Mouse (Mus musculus) small intestine, adult 2 months (tissue): ENCODE results near the gene Mrpl20. TPM values are rescaled to one million over a fixed set of nuclear protein-coding genes. Genes with fewer than 3 reads are reported as not detected.

ENCODE experiments used
- H3K27ac ChIP-seq: fragments of 200-500 bp; 2 replicates; pipeline ENCODE4 v1.5.1; 2012; ENCODE audit warnings: low read depth, low read length, control low read depth, inconsistent platforms; ENCODE audit not compliant: insufficient read depth
- H3K27me3 ChIP-seq: fragments of 200-500 bp; 2 replicates; pipeline ENCODE4 v1.6.1; 2012; ENCODE audit warnings: mild to moderate bottlenecking, moderate library complexity, low read length, inconsistent platforms; ENCODE audit not compliant: control insufficient read depth, insufficient read depth
- H3K36me3 ChIP-seq: fragments of 200-500 bp; 2 replicates; pipeline ENCODE4 v1.6.1; 2012; ENCODE audit warnings: mild to moderate bottlenecking, low read length, control low read depth, inconsistent platforms; ENCODE audit not compliant: control insufficient read depth, insufficient read depth
- H3K4me1 ChIP-seq: fragments of 200-500 bp; 2 replicates; pipeline ENCODE4 v1.6.1; 2012; ENCODE audit warnings: low read length, inconsistent platforms, mixed read lengths; ENCODE audit not compliant: control insufficient read depth, insufficient read depth, insufficient read length
- H3K4me3 ChIP-seq: fragments of 200-500 bp; 2 replicates; pipeline ENCODE4 v1.5.1; 2012; ENCODE audit warnings: low read depth, mild to moderate bottlenecking, control low read depth, inconsistent platforms, low read length, moderate library complexity
- CTCF ChIP-seq: fragments of 200-500 bp; IDR thresholded peaks from 2 replicates; pipeline ENCODE4 v1.5.1; 2012; ENCODE audit warnings: low read depth, mild to moderate bottlenecking, control low read depth, inconsistent platforms, low read length, moderate library complexity, mixed read lengths; ENCODE audit not compliant: insufficient replicate concordance, insufficient read length; ENCODE audit errors: extremely low read depth
- POLR2A ChIP-seq: fragments of 200-500 bp; IDR thresholded peaks from 2 replicates; pipeline ENCODE4 v1.6.1; 2012; ENCODE audit warnings: low read depth, mild to moderate bottlenecking, control low read depth, inconsistent platforms, low read length, moderate library complexity
- WGBS: fragments of 180-500 bp; shearing (Covaris S2); methylation state at CpG from one replicate; pipeline ENCODE4 v1.1.7; 2018; 5-methylcytosine and 5-hydroxymethylcytosine counted together
- polyA plus RNA-seq: library from polyadenylated mRNA; depleted of rRNA; stranded (reverse); fragments of >200 nt; gene quantifications from 2 replicates; pipeline ENCODE4 v1.2.3, GENCODE M21; 2012

Gene Mrpl20
- polyA plus RNA-seq, 1 experiment = 34.5 TPM

DNA sequence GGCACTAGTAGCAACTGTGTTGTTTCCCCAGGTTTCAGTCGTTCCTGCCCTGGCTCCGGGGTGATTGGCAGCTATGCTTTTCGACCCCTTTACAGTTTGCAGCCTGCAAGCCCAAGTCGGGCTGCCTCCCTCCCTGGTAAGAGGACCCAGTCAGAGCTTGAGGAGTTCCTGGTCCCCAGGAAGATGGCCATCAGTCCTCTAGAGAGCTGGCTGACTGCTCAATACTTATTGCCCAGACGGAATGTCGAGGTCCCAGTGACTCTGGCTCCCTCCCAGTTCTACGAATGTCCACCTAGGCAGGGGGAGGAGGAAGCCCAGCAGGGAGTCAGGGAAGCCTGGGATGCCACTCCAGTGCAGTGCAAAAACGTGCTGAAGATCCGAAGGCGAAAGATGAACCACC lies 29.6 kb downstream of the Mrpl20 start:
- 37% methylated on average over 10 of the region's 10 CpGs for WGBS
- 0 out of 2 replicates have a peak overlapping the region, but pooled peaks have one; percentile 71 for H3K27ac ChIP-seq
- peak overlapping the region; percentile 80 for H3K4me3 ChIP-seq
- H3K36me3 ChIP-seq = peaks cover 4% of the 10 kb centered on the region; the same call in 1 of the 2 replicates
- TF ChIP-seq POLR2A (no peak), CTCF (no peak)
- H3K4me1 ChIP-seq = peaks cover 13% of the 10 kb centered on the region
- H3K27me3 ChIP-seq = no peaks in the 10 kb centered on the region

DNA sequence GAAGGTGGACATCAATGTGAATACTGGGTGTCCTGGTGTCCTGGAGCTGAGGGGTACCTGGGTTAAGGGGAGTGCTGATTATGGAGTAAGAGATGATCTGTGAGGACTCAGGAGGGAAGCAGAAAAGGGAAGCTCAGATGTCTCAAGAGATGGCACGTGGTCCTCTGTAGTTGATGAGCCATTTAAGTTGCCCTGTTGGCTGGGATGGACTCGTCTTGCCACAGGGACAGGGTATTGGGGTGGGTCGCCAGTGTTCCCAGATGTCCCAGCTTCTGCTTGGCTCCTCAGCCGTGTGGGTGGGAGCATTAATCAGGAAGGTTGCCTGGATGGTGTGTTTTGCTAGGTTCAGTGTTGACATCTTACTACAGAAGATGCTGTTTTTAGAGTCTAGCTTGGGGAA lies 30.6 kb downstream of the Mrpl20 start:
- H3K27me3 ChIP-seq = no peaks in the 10 kb centered on the region
- no peak overlapping the region for H3K4me3 ChIP-seq
- H3K27ac ChIP-seq = no peak overlapping the region
- peaks cover 13% of the 10 kb centered on the region for H3K4me1 ChIP-seq
- H3K36me3 ChIP-seq = peaks cover 4% of the 10 kb centered on the region; the same call in 1 of the 2 replicates
- 84% methylated on average over 4 of the region's 4 CpGs for WGBS
- TF ChIP-seq CTCF = no peak
- no peak for TF ChIP-seq POLR2A

DNA sequence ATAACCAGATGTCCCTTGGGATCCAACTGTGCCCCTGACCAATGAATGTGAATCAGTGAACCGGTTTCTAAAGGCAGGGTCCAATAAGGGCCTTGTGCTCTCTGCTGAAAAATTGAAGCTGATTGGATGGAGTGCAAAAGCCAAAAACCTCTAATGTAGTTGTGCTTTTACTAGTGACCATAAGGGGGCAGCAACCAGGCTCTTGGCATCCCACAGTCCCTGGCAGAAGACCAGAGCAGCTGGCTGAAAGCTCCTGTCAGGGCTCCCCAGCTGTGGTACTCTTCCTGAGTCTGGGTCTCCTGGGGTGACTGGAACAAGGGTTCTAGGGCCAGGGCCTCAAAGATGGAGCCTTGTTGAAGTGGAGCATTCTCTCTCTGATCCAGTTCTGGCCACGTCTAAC lies 31.2 kb downstream of the Mrpl20 start:
- H3K27ac ChIP-seq = peak overlapping the region; percentile 38
- 21% methylated on average over 2 of the region's 2 CpGs for WGBS

DNA sequence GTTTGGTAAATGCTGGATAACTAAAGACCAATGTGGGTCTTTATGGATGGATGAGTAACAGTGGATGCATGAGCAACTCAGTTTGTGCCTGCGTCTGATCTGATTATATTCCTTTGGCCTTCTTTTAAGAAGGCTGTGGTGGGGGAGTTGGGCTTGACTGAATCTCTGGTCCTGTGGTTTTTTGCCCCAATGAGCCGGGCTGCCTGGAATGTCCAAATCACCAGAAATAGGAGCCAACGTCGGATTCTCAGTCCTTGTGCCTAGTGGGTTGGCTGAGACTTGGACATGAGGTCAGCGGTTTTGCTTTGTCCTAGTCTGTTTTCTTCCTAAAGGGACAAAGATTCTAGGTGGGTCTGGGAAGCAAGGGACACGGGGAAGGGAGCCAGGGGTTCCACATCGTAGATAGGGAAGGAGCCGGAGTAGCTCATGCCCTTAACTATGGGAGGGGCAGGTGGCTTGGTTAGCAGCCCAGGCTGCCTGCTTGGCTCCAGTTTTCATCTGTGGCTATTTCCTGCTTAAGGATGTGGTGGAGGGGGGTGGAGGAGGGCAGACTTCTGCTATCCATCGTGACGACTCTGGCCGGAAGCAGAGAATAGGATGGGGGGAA lies 34.8 kb downstream of the Mrpl20 start:
- 49% methylated on average over 11 of the region's 11 CpGs for WGBS

More for the DNA sequence above, 31.2 kb downstream of the Mrpl20 start:
- H3K27me3 ChIP-seq = no peaks in the 10 kb centered on the region
- TF ChIP-seq POLR2A = no peak
- TF ChIP-seq CTCF = peak; percentile 81; the same call in 1 of the 2 replicates
- peaks cover 13% of the 10 kb centered on the region for H3K4me1 ChIP-seq
- peaks cover 4% of the 10 kb centered on the region; the same call in 1 of the 2 replicates for H3K36me3 ChIP-seq
- no peak overlapping the region for H3K4me3 ChIP-seq

DNA sequence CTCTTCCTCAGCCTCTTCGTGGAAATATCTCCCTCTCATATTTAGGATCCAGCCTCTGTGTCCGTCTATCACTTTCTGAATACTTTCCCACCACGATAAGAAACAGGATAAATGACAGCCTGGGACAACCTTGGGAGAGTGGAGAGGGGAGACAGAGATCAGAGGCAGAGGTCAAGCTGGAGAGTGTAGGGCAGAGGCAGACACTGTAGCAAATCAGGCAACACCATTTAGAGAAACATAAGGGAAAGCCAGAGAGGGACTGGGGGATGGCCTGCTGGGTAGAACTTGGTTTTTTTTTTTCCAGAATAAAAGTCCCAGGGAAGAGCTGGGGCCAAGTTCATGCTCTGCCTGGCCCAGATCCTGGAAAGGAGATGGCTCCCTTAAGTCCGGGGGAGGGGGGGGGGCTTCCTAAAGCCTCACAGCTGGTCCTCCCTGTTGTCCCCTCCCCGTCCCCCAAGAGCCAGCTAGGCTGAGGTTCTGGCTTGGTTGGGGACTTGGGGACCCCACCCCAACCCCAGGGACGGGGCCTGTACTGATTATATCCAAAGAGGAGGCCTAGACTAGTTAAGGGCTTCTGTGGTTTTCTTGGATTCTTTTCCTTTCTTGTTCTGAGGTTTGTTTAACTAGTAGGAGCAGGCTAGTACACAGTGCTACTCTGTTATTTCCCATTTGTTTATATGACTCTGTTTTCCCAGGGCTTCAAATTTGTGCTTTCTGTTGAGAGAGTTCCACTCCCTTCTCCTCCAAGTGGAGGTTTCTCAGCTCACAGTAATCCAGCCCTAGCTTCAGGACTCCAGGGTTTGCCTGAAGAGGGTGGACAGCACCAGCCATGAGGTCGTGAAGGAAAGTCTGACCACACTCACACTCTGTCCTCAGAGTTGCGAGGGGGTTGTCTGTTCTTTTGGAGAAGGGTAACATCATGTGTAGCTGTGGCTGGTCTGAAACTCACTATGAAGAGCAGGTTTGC lies 35.8 kb downstream of the Mrpl20 start:
- H3K36me3 ChIP-seq = no peaks in the 10 kb centered on the region
- 0 out of 2 replicates have a peak overlapping the region, but pooled peaks have one; percentile 6 for H3K4me3 ChIP-seq
- TF ChIP-seq CTCF = no peak
- TF ChIP-seq POLR2A = no peak
- H3K4me1 ChIP-seq = peaks cover 17% of the 10 kb centered on the region
- H3K27ac ChIP-seq = peak overlapping the region; percentile 94
- H3K27me3 ChIP-seq = no peaks in the 10 kb centered on the region
- WGBS = 67% methylated on average over 8 of the region's 8 CpGs

More for the DNA sequence above, 34.8 kb downstream of the Mrpl20 start:
- Histone ChIP-seq H3K4me3 (no peak overlapping the region), H3K27ac (peak overlapping the region; percentile 93), H3K36me3 (peaks cover 4% of the 10 kb centered on the region; the same call in 1 of the 2 replicates), H3K4me1 (peaks cover 20% of the 10 kb centered on the region), H3K27me3 (no peaks in the 10 kb centered on the region)
- TF ChIP-seq CTCF (no peak), POLR2A (no peak)

DNA sequence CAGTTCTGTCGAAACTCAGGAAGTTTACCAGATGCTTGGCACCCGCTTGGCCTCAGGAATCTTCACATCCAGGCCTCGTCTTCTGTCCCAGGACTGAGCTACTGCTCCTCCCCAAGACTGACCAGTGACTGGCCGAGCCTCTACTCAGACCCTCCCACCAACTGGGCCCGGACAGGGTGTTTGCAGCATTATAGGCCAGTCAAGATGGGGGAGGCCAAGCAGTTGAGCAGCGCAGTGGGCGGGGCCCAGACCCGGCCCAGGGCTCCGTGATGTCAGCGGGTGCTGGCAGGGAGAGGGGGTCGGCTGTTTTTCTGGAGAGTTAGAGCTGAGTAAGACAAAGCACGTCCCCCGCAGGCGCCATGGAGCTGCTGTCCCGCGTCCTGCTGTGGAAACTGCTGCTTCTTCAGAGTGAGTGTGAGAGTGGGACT lies 36.8 kb downstream of the Mrpl20 start, which contains the start of gene Mxra8:
Gene Mxra8 (plus strand): TSS at position 198 of the 428 bp plus-strand sequence.
- TF ChIP-seq CTCF (no peak), POLR2A (no peak)
- no peaks in the 10 kb centered on the region for H3K36me3 ChIP-seq
- no peaks in the 10 kb centered on the region for H3K27me3 ChIP-seq
- WGBS = 64% methylated on average over 16 of the region's 16 CpGs
- H3K4me3 ChIP-seq = peak within 1 kb of the TSS; percentile 76
- H3K4me1 ChIP-seq = peaks cover 14% of the 10 kb centered on the region
- H3K27ac ChIP-seq = peak within 1 kb of the TSS; percentile 94
